Mouse (Mus musculus) lung, adult 2 months (tissue): ENCODE results near the gene Dlgap1.

ENCODE experiments used
- CTCF ChIP-seq: fragments of 200-500 bp; IDR thresholded peaks from 2 replicates; pipeline ENCODE4 v1.5.1; 2011; ENCODE audit warnings: mild to moderate bottlenecking, low read length, control low read depth; ENCODE audit not compliant: insufficient read depth
- POLR2A ChIP-seq: fragments of 200-500 bp; IDR thresholded peaks from 2 replicates; pipeline ENCODE4 v1.6.1; 2011; ENCODE audit warnings: low read depth, mild to moderate bottlenecking, control low read depth, low read length, borderline replicate concordance; ENCODE audit errors: extremely low read depth

GRCm38 (mm10) chr17:70397220-70397619, 428.3 kb downstream of the Dlgap1 start:
- TF ChIP-seq POLR2A (no peak), CTCF (no peak)
